Mouse (Mus musculus) small intestine, adult 2 months (tissue): ENCODE measurements around the gene Bcl2l1. TPM values are rescaled to one million over a fixed set of nuclear protein-coding genes. Genes with fewer than 3 reads are reported as not detected.

ENCODE experiments used
- H3K27ac ChIP-seq: fragments of 200-500 bp; 2 replicates; pipeline ENCODE4 v1.5.1; 2012; ENCODE audit warnings: low read depth, low read length, control low read depth, inconsistent platforms; ENCODE audit not compliant: insufficient read depth
- H3K27me3 ChIP-seq: fragments of 200-500 bp; 2 replicates; pipeline ENCODE4 v1.6.1; 2012; ENCODE audit warnings: mild to moderate bottlenecking, moderate library complexity, low read length, inconsistent platforms; ENCODE audit not compliant: control insufficient read depth, insufficient read depth
- H3K36me3 ChIP-seq: fragments of 200-500 bp; 2 replicates; pipeline ENCODE4 v1.6.1; 2012; ENCODE audit warnings: mild to moderate bottlenecking, low read length, control low read depth, inconsistent platforms; ENCODE audit not compliant: control insufficient read depth, insufficient read depth
- H3K4me1 ChIP-seq: fragments of 200-500 bp; 2 replicates; pipeline ENCODE4 v1.6.1; 2012; ENCODE audit warnings: low read length, inconsistent platforms, mixed read lengths; ENCODE audit not compliant: control insufficient read depth, insufficient read depth, insufficient read length
- H3K4me3 ChIP-seq: fragments of 200-500 bp; 2 replicates; pipeline ENCODE4 v1.5.1; 2012; ENCODE audit warnings: low read depth, mild to moderate bottlenecking, control low read depth, inconsistent platforms, low read length, moderate library complexity
- CTCF ChIP-seq: fragments of 200-500 bp; IDR thresholded peaks from 2 replicates; pipeline ENCODE4 v1.5.1; 2012; ENCODE audit warnings: low read depth, mild to moderate bottlenecking, control low read depth, inconsistent platforms, low read length, moderate library complexity, mixed read lengths; ENCODE audit not compliant: insufficient replicate concordance, insufficient read length; ENCODE audit errors: extremely low read depth
- POLR2A ChIP-seq: fragments of 200-500 bp; IDR thresholded peaks from 2 replicates; pipeline ENCODE4 v1.6.1; 2012; ENCODE audit warnings: low read depth, mild to moderate bottlenecking, control low read depth, inconsistent platforms, low read length, moderate library complexity
- WGBS: fragments of 180-500 bp; shearing (Covaris S2); methylation state at CpG from one replicate; pipeline ENCODE4 v1.1.7; 2018; 5-methylcytosine and 5-hydroxymethylcytosine counted together
- polyA plus RNA-seq: library from polyadenylated mRNA; depleted of rRNA; stranded (reverse); fragments of >200 nt; gene quantifications from 2 replicates; pipeline ENCODE4 v1.2.3, GENCODE M21; 2012

Gene Bcl2l1
- polyA plus RNA-seq, 1 experiment = 53.8 TPM

GRCm38 (mm10) chr2:152783241-152783640, 48.3 kb downstream of the Bcl2l1 start:
- Histone ChIP-seq H3K27me3 (no peaks in the 10 kb centered on the region), H3K36me3 (peaks cover 7% of the 10 kb centered on the region), H3K4me1 (peaks cover 8% of the 10 kb centered on the region; the same call in 1 of the 2 replicates), H3K4me3 (no peak overlapping the region), H3K27ac (no peak overlapping the region)
- 93% methylated on average over 5 of the region's 5 CpGs for WGBS
- TF ChIP-seq POLR2A (no peak), CTCF (no peak)

GRCm38 (mm10) chr2:152782656-152783055, 48.9 kb downstream of the Bcl2l1 start:
- H3K36me3 ChIP-seq = peaks cover 7% of the 10 kb centered on the region
- WGBS = 72% methylated on average over 5 of the region's 5 CpGs
- no peak overlapping the region for H3K4me3 ChIP-seq
- H3K27me3 ChIP-seq = no peaks in the 10 kb centered on the region
- no peak overlapping the region for H3K27ac ChIP-seq
- H3K4me1 ChIP-seq = peaks cover 8% of the 10 kb centered on the region; the same call in 1 of the 2 replicates
- TF ChIP-seq POLR2A = no peak
- TF ChIP-seq CTCF = no peak

- Histone ChIP-seq H3K4me1 (peaks cover 8% of the 10 kb centered on the region; the same call in 1 of the 2 replicates), H3K27ac (no peak overlapping the region), H3K4me3 (no peak overlapping the region), H3K36me3 (peaks cover 7% of the 10 kb centered on the region), H3K27me3 (no peaks in the 10 kb centered on the region)
- TF ChIP-seq CTCF (no peak), POLR2A (no peak)
- WGBS = 87% methylated on average over 3 of the region's 3 CpGs
These were observed 50.4 kb downstream of the Bcl2l1 start for GRCm38 (mm10) chr2:152781031-152781711.

GRCm38 (mm10) chr2:152780466-152780865, 51.1 kb downstream of the Bcl2l1 start:
- Histone ChIP-seq H3K4me3 (no peak overlapping the region), H3K4me1 (peaks cover 5% of the 10 kb centered on the region; the same call in 1 of the 2 replicates), H3K36me3 (peaks cover 7% of the 10 kb centered on the region), H3K27me3 (no peaks in the 10 kb centered on the region), H3K27ac (no peak overlapping the region)
- 97% methylated on average over 2 of the region's 2 CpGs for WGBS
- TF ChIP-seq CTCF = no peak
- TF ChIP-seq POLR2A = no peak

- no peak for TF ChIP-seq POLR2A
- TF ChIP-seq CTCF = no peak
- H3K36me3 ChIP-seq = peaks cover 7% of the 10 kb centered on the region
- no peak overlapping the region for H3K4me3 ChIP-seq
- H3K27me3 ChIP-seq = no peaks in the 10 kb centered on the region
- 91% methylated on average over 3 of the region's 3 CpGs for WGBS
- peaks cover 5% of the 10 kb centered on the region; the same call in 1 of the 2 replicates for H3K4me1 ChIP-seq
- H3K27ac ChIP-seq = no peak overlapping the region
These were observed 54.4 kb downstream of the Bcl2l1 start for GRCm38 (mm10) chr2:152777081-152777480.

GRCm38 (mm10) chr2:152776435-152776834, 55.1 kb downstream of the Bcl2l1 start:
- peaks cover 3% of the 10 kb centered on the region; the same call in 1 of the 2 replicates for H3K4me1 ChIP-seq

GRCm38 (mm10) chr2:152776019-152776418, 55.5 kb downstream of the Bcl2l1 start:
- H3K27ac ChIP-seq = no peak overlapping the region
- H3K4me3 ChIP-seq = no peak overlapping the region
- H3K27me3 ChIP-seq = no peaks in the 10 kb centered on the region
- H3K36me3 ChIP-seq = peaks cover 4% of the 10 kb centered on the region; the same call in 1 of the 2 replicates
- WGBS = 85% methylated on average over 3 of the region's 3 CpGs
- no peaks in the 10 kb centered on the region for H3K4me1 ChIP-seq
- no peak for TF ChIP-seq POLR2A
- no peak for TF ChIP-seq CTCF

More at GRCm38 (mm10) chr2:152776435-152776834, 55.1 kb downstream of the Bcl2l1 start:
- 86% methylated on average over 2 of the region's 2 CpGs for WGBS
- Histone ChIP-seq H3K36me3 (peaks cover 4% of the 10 kb centered on the region), H3K4me3 (no peak overlapping the region), H3K27me3 (no peaks in the 10 kb centered on the region), H3K27ac (no peak overlapping the region)
- TF ChIP-seq CTCF (no peak), POLR2A (no peak)

- Histone ChIP-seq H3K4me3 (no peak overlapping the region), H3K36me3 (no peaks in the 10 kb centered on the region; the same call in 1 of the 2 replicates), H3K27ac (no peak overlapping the region), H3K4me1 (no peaks in the 10 kb centered on the region), H3K27me3 (no peaks in the 10 kb centered on the region)
- WGBS = 71% methylated on average over 4 of the region's 4 CpGs
- TF ChIP-seq POLR2A (no peak), CTCF (no peak)
These were observed 56.2 kb downstream of the Bcl2l1 start for GRCm38 (mm10) chr2:152775357-152775756.
